Mouse (Mus musculus) subcutaneous adipose tissue, adult 2 months (tissue): ENCODE data around the gene Olfr843. TPM values are rescaled to one million over a fixed set of nuclear protein-coding genes. Genes with fewer than 3 reads are reported as not detected.

Experiments used
- polyA plus RNA-seq: library from polyadenylated mRNA; depleted of rRNA; stranded (reverse); fragments of >200 nt; gene quantifications from 2 replicates; pipeline ENCODE4 v1.2.3, GENCODE M21; 2012; ENCODE audit warnings: low replicate concordance; rRNA removed

The Olfr843 gene
- polyA plus RNA-seq: not detected in 2 replicates

GRCm38 (mm10) chr9:19251887-19252286, at the start of gene Olfr843:
Gene Olfr843, minus strand, starts transcription at chr9:19251987.

Other genes with a start within 250 kb of the Olfr843 start
- not detected in 2 replicates for gene Olfr835, start 219.3 kb downstream of the Olfr843 start, polyA plus RNA-seq
- not detected in 2 replicates for gene Olfr836, start 131.6 kb downstream of the Olfr843 start, polyA plus RNA-seq
- gene Olfr837, start 115.7 kb downstream of the Olfr843 start, polyA plus RNA-seq: not detected in 2 replicates
- gene Olfr839-ps1, start 74.7 kb downstream of the Olfr843 start, polyA plus RNA-seq: not detected in 2 replicates
- not detected in 2 replicates for gene Olfr844, start 64.4 kb upstream of the Olfr843 start, polyA plus RNA-seq
- not detected in 2 replicates for gene Olfr845, start 84.5 kb upstream of the Olfr843 start, polyA plus RNA-seq
- gene Olfr846, start 112.0 kb upstream of the Olfr843 start, polyA plus RNA-seq: not detected in 2 replicates
- gene Olfr847, start 126.7 kb upstream of the Olfr843 start, polyA plus RNA-seq: not detected in 2 replicates
- not detected in 2 replicates for gene Olfr849, start 188.3 kb upstream of the Olfr843 start, polyA plus RNA-seq
- gene Olfr850, start 226.3 kb upstream of the Olfr843 start, polyA plus RNA-seq: not detected in 2 replicates
- not detected in 2 replicates for gene Olfr851, start 241.3 kb upstream of the Olfr843 start, polyA plus RNA-seq